Mouse (Mus musculus) mature B cell (primary cell): Measurements from ENCODE around the gene Pde10a.

Experiments
- in situ Hi-C: fragments of 300-500 bp; cut with MboI; formaldehyde crosslinking; loops from 2 replicates; pipeline ENCODE4 v1.14.3; 2019

The Pde10a gene

GRCm38 (mm10) chr17:8801083-8801854, 276.1 kb downstream of the Pde10a start:
- in situ Hi-C loops, result no loop called here

- in situ Hi-C loops, result no loop called here
These were observed 276.6 kb downstream of the Pde10a start for GRCm38 (mm10) chr17:8801855-8802104.

GRCm38 (mm10) chr17:8802161-8802888, 277.2 kb downstream of the Pde10a start:
- in situ Hi-C loops, result no loop called here

GRCm38 (mm10) chr17:8802889-8803799, 278.0 kb downstream of the Pde10a start:
- in situ Hi-C loops, result no loop called here

- in situ Hi-C loops, result no loop called here
These were observed 282.2 kb downstream of the Pde10a start for GRCm38 (mm10) chr17:8807345-8807744.

- in situ Hi-C loops, result no loop called here
These were observed 284.6 kb downstream of the Pde10a start for GRCm38 (mm10) chr17:8809771-8810170.

GRCm38 (mm10) chr17:8810201-8810600, 285.0 kb downstream of the Pde10a start:
- in situ Hi-C loops, result no loop called here

- in situ Hi-C loops, result no loop called here
These were observed 287.2 kb downstream of the Pde10a start for GRCm38 (mm10) chr17:8812228-8812865.

GRCm38 (mm10) chr17:8813773-8814491, 288.8 kb downstream of the Pde10a start:
- in situ Hi-C loops, result no loop called here

GRCm38 (mm10) chr17:8815376-8815775, 290.2 kb downstream of the Pde10a start:
- in situ Hi-C loops, result no loop called here

- in situ Hi-C loops, result no loop called here
These were observed 290.7 kb downstream of the Pde10a start for GRCm38 (mm10) chr17:8815864-8816263.

GRCm38 (mm10) chr17:8818675-8819074, 293.5 kb downstream of the Pde10a start:
- in situ Hi-C loops, result no loop called here

- in situ Hi-C loops, result no loop called here
These were observed 298.4 kb downstream of the Pde10a start for GRCm38 (mm10) chr17:8823548-8823947.

- in situ Hi-C loops, result no loop called here
These were observed 302.0 kb downstream of the Pde10a start for GRCm38 (mm10) chr17:8827204-8827603.

GRCm38 (mm10) chr17:8831001-8831400, 305.8 kb downstream of the Pde10a start:
- in situ Hi-C loops, result no loop called here

GRCm38 (mm10) chr17:8836292-8836691, 311.1 kb downstream of the Pde10a start:
- in situ Hi-C loops, result no loop called here

GRCm38 (mm10) chr17:8838252-8838651, 313.1 kb downstream of the Pde10a start:
- in situ Hi-C loops, result no loop called here

GRCm38 (mm10) chr17:8839237-8840011, 314.3 kb downstream of the Pde10a start:
- in situ Hi-C loops, result no loop called here

- in situ Hi-C loops, result no loop called here
These were observed 315.9 kb downstream of the Pde10a start for GRCm38 (mm10) chr17:8841094-8841493.

GRCm38 (mm10) chr17:8841897-8842540, 316.8 kb downstream of the Pde10a start:
- in situ Hi-C loops, result no loop called here
